Mouse (Mus musculus): ENCODE measurements around the gene Sec24d. TPM values are rescaled to one million over a fixed set of nuclear protein-coding genes. Genes with fewer than 3 reads are reported as not detected.

Sec24d gene
- total RNA-seq, 2 experiments from 2014 or later: 26.5 to 34.2 TPM

DNA sequence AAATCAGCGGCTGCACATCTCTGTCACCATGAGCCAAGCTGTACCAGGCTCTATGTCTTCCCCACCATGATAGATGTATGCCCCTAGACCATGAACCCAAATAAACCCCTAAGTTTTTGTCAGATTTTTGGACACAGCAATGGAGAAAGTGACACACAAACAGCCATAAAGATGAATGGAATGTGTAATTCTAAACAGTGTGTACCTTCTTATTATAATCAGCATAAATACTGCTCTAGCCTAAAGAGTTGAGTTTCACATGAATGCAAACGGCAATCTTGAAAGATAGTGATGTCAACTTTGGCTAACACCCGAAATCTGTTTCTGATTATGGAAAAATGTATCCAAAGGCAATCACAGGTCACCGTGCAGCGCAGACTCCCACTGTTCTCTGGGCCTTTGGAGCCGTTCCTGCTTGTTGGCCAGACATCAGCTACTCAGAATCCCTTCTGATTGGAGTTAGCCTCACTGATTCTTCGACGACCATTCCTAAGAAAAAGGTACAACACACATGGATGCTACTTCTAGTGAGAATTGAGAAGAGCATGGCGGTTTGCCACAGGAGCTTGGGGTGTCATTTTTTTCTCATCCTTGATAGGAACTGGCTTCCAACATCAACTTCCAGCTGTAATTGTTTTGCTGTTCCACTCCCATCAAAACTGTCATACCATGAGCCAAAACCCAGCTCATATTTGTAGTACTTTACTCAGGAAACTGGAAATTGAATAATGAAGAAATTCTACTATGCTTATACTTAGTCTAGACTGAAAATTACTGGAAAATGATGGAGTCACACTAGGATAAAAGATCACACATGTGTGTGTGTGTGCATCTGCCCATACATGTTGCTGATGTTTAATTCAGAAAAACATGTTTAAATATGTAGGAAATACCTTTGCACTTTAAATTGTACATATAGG is 130.6 kb downstream of the Sec24d start:
- DNase-seq: no peak

DNA sequence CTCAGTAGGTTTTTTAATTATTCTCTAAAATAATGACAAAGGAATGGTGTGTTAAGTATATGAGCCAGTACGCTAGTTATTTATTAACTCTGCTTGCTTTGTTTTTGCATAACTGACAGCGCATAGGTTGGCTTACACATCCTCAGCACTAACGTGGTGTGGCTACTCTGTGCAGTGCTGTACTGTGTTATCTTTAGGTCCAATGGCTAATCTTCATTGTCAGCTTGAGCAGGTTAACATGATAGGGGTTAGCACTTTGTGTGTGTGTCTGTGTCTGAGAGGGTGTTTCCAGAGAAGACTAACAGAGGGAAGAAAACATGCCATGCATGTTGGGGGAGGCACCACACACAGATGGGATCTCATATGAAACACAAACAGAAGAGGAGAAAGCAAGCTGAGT is 137.7 kb downstream of the Sec24d start:
- DNase-seq: no peak

- no peak for DNase-seq
Measured at GRCm38 (mm10) chr3:123411821-123412578, 144.7 kb downstream of the Sec24d start.

GRCm38 (mm10) chr3:123413173-123413572 is 145.9 kb downstream of the Sec24d start:
- DNase-seq: no peak

Other genes starting within 250 kb of the Sec24d start
- 1,000 to 10,000 TPM; 1,411 to 1,554 TPM for gene Myoz2, start 232.4 kb upstream of the Sec24d start, total RNA-seq (2021)
- 10 to 100 TPM; 73.4 to 88.1 TPM for gene Synpo2, start 31.3 kb upstream of the Sec24d start, total RNA-seq (2021)
- 10 to 100 TPM; 13.7 to 14.8 TPM for gene Mettl14, start 118.7 kb downstream of the Sec24d start, total RNA-seq (2021)
- gene Prss12, start 179.5 kb downstream of the Sec24d start, total RNA-seq (2021): 1 to 10 TPM in 1 of 2 experiments, under 1 TPM in 1; 0.67 to 1.2 TPM